Mouse (Mus musculus) midbrain, embryonic 14.5 days (tissue): Measurements from ENCODE around the gene Agfg2. TPM values are rescaled to one million over a fixed set of nuclear protein-coding genes. Genes with fewer than 3 reads are reported as not detected.

Experiments
- ATAC-seq: fragments of 200-750 bp; cut with Nextera tagmentation; 2 replicates; pipeline ENCODE4 v1.8.0; 2017; ENCODE audit warnings: moderate number of reproducible peaks, moderate library complexity; ENCODE audit not compliant: low FRiP score, low TSS enrichment
- DNase-seq: peaks from one replicate; pipeline ENCODE4 v3.0.0-alpha.2; 2015
- H3K27ac ChIP-seq: fragments of 300-500 bp; sonication (generic); replicated peaks from 2 replicates; pipeline ENCODE4 v1.5.1; 2014; ENCODE audit warnings: mild to moderate bottlenecking, low read depth, low read length, moderate library complexity
- H3K27me3 ChIP-seq: fragments of 300-500 bp; sonication (generic); 2 replicates; pipeline ENCODE4 v1.6.1; 2014; ENCODE audit warnings: low read length, control low read depth, mixed read lengths; ENCODE audit not compliant: control insufficient read depth, insufficient read depth
- H3K36me3 ChIP-seq: fragments of 300-500 bp; sonication (generic); 2 replicates; pipeline ENCODE4 v1.6.1; 2014; ENCODE audit warnings: low read length, control low read depth; ENCODE audit not compliant: control insufficient read depth, insufficient read depth
- H3K4me1 ChIP-seq: fragments of 300-500 bp; sonication (generic); 2 replicates; pipeline ENCODE4 v1.6.1; 2014; ENCODE audit warnings: mild to moderate bottlenecking, antibody characterized with exemption, low read length, control low read depth; ENCODE audit not compliant: control insufficient read depth, insufficient read depth
- H3K4me2 ChIP-seq: fragments of 300-500 bp; sonication (generic); 2 replicates; pipeline ENCODE4 v1.6.1; 2014; ENCODE audit warnings: mild to moderate bottlenecking, low read length, moderate library complexity
- H3K4me3 ChIP-seq: fragments of 300-500 bp; sonication (generic); replicated peaks from 2 replicates; pipeline ENCODE4 v1.5.1; 2014; ENCODE audit warnings: low read depth, low read length
- H3K9ac ChIP-seq: fragments of 300-500 bp; sonication (generic); replicated peaks from 2 replicates; pipeline ENCODE4 v1.6.1; 2014; ENCODE audit warnings: mild to moderate bottlenecking, low read length, moderate library complexity
- H3K9me3 ChIP-seq: fragments of 300-500 bp; sonication (generic); 2 replicates; pipeline ENCODE4 v1.6.1; 2016; ENCODE audit warnings: low read length, control low read depth, mixed read lengths; ENCODE audit not compliant: control insufficient read depth
- WGBS: fragments of 180-500 bp; shearing (Covaris S2); extraction: QIAGEN DNeasy Blood & Tissue Kit; methylation state at CpG from one replicate; pipeline ENCODE4 v1.1.7; 2014; 5-methylcytosine and 5-hydroxymethylcytosine counted together
- polyA plus RNA-seq: library from polyadenylated mRNA; unstranded; fragments of >200 nt; fragmentation: Nextera tagmentation; extraction: Ambion mirVana; gene quantifications from 2 replicates; pipeline ENCODE4 v1.2.1, GENCODE M21; 2014

Agfg2 gene
- polyA plus RNA-seq, 1 experiment from 2014 or later = 10.3 TPM

DNA sequence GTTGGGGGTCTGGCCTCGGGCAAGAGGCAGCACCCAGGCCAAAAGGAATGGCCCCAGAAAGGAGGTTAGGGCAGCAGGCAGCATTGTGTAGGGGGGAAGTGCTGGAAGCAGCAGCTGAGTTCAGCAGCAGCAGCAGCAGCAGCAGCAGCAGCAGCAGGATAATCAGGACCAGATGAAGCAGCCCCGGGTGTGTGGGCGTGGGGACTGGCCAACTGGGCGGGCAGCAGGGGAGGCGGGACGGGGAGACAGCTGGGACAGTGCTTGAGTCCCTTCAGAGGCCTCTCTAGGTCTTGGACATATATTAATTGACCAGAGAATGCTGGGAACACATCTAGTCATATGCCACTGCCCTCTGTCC is 73.3 kb downstream of the Agfg2 start:
- no peak overlapping the region; the same call in 1 of the 2 replicates for H3K27ac ChIP-seq
- no peaks in the 10 kb centered on the region for H3K36me3 ChIP-seq
- no peak overlapping the region for H3K4me3 ChIP-seq
- H3K4me2 ChIP-seq = no peak overlapping the region
- H3K4me1 ChIP-seq = peaks cover 19% of the 10 kb centered on the region; the same call in 1 of the 2 replicates
- ATAC-seq = no peak
- DNase-seq = no peak
- peaks cover 13% of the 10 kb centered on the region; the same call in 1 of the 2 replicates for H3K27me3 ChIP-seq
- H3K9me3 ChIP-seq = no peaks in the 10 kb centered on the region
- no peak overlapping the region for H3K9ac ChIP-seq
- 23% methylated on average over 6 of the region's 6 CpGs for WGBS

DNA sequence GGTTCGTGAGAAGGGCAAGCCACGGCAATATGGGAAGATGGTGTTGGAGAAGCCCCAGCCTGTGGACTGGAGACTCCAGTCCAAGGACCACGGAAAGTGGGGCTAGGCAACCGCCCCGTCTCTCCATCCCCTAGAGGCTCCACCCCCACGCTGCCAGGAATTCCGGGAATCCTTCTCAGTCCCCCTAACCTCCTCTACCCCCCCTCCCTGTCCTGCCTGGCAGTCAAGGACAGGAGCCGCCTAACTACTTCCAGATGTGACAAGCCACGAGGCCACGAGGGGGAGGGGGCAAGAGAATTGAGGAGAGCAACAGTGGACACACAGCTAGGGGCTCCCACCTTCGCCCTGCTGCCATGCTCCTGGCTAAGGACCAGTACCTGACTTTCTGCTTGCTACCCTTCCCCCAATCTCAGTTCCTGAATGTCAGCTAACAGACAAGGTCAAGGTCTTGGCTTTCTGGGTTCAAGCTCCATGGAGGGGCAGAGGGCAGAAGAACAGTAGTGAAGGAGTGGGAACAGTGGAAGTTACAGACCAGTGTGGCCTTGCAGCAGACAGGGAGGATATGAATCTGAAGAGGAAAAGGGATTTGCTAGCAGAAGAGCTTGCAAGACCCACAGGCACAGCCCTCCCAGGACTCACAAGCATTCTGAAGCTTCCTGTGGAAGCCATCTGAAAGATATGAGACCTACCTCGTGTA is 73.8 kb downstream of the Agfg2 start:
- H3K9me3 ChIP-seq = no peaks in the 10 kb centered on the region
- no peak for ATAC-seq
- 19% methylated on average over 12 of the region's 12 CpGs for WGBS
- peaks cover 13% of the 10 kb centered on the region; the same call in 1 of the 2 replicates for H3K27me3 ChIP-seq
- H3K27ac ChIP-seq = no peak overlapping the region; the same call in 1 of the 2 replicates
- DNase-seq = peak; percentile 12
- H3K4me2 ChIP-seq = no peak overlapping the region
- no peak overlapping the region for H3K4me3 ChIP-seq
- peaks cover 19% of the 10 kb centered on the region; the same call in 1 of the 2 replicates for H3K4me1 ChIP-seq
- H3K9ac ChIP-seq = no peak overlapping the region
- no peaks in the 10 kb centered on the region for H3K36me3 ChIP-seq

DNA sequence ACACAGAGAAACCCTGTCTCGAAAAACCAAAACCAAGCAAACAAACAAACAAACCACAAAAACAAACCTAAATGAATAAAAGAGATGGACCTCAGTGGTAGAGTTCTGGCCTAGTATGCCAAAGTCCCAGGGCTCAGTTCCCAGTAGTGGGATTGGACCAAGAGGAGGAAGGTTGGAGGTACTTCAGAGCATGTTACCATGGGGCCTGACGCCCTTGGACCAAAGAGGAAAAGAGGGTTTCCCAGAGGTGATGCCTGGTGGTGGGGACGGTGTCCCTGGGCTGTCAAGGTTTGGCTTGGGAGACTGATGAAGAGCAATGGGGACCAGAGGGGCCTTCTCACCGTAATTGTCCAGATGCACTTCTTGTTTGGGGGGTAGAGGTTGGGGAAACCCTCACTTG is 74.5 kb downstream of the Agfg2 start:
- Histone ChIP-seq H3K27ac (no peak overlapping the region), H3K36me3 (no peaks in the 10 kb centered on the region), H3K27me3 (peaks cover 13% of the 10 kb centered on the region; the same call in 1 of the 2 replicates), H3K4me1 (peaks cover 19% of the 10 kb centered on the region; the same call in 1 of the 2 replicates), H3K9me3 (no peaks in the 10 kb centered on the region), H3K9ac (no peak overlapping the region), H3K4me2 (no peak overlapping the region), H3K4me3 (no peak overlapping the region)
- ATAC-seq = no peak
- DNase-seq = no peak
- WGBS = 76% methylated on average over 4 of the region's 4 CpGs

DNA sequence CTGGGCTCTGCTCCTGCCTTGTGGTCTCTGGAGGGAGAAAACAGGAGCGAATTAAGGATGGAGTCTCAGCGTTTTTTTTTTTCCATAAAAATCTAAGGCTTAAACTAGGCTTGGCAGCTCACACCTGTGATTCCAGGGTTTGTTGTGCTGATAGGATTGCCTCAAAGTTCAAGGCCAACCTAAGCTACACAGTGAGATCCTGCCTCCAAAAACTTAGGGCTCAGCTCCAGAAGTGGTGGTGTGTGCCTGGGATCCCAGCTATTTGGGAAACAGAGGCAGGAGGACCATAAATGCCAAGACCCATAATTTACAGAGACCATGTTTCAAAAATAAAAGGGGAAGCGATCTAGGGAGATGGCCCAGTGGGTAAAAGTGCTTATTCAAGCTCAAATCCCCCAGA is 75.2 kb downstream of the Agfg2 start:
- no peak for ATAC-seq
- no peak for DNase-seq
- H3K27me3 ChIP-seq = peaks cover 13% of the 10 kb centered on the region; the same call in 1 of the 2 replicates
- H3K4me2 ChIP-seq = no peak overlapping the region
- H3K27ac ChIP-seq = no peak overlapping the region
- no peak overlapping the region for H3K4me3 ChIP-seq
- H3K9me3 ChIP-seq = no peaks in the 10 kb centered on the region
- H3K9ac ChIP-seq = no peak overlapping the region
- 66% methylated on average over 3 of the region's 3 CpGs for WGBS
- H3K36me3 ChIP-seq = no peaks in the 10 kb centered on the region
- H3K4me1 ChIP-seq = peaks cover 19% of the 10 kb centered on the region; the same call in 1 of the 2 replicates

DNA sequence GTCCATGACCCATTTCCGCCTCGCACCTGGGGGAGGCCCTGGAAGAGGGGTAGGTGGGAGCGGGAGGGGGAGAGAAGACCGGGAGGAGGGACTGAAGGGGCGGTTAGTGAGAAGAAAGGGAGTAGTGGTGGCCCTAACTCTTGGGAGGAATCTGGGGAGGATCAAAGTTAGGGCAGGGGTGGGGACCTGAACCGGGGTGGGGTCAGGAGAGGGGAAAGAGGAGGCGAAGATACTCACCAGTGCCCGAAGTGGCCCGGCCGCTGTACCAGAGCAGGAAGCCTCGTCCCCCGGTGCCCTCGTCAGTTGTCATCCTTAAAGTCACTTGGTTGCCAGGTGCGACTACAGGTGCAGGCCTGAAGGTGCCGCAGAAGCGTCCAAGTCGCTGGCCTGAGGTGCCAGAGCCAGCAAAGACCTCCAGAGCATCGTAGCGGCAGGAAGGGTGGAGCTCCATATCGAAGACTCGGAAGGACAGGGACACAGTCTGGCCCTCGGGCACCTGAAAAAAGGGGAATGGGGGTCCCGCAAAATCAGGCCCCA is 75.8 kb downstream of the Agfg2 start:
- DNase-seq (no peak), ATAC-seq (no peak)
- WGBS = 19% methylated on average over 23 of the region's 23 CpGs

DNA sequence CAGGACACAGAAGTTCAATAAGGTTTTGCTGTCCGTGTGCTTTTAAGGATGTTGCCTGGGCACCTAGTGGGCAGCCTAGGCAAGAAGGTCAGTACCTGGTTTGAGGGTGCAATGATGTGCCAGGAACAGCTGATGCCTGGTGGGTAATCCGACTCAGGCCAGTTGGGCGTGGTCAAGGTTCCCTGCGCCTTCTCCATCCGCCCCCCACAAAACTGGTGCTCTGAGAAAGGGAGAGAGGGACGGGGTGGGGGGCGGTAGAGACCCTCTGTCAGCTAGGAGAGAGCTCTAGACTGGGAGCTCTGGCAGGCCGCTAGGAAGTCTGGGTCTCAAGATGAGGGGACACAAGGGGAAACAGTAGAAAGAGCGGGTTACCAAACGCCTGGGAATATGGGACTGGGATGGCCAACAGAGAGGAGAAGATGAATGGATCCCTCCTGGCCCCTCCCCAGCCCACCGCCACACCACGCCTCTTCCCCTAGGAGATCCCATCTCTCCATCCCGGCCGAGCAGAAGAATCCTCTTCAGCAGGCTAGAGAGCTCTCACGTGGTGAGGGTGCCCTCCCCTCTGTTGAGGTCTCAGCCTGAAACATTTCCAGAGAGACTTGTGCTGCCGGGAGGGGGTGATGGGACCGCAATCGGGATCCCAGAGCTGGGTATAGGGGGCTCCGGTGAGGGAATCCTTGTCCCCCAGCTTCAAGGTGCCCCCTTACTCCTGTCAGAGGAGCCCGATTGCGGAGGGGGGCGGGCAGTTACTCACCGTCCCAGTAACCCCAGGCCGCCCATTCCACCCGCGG is 76.5 kb downstream of the Agfg2 start:
- WGBS = 11% methylated on average over 26 of the region's 26 CpGs
- Histone ChIP-seq H3K9ac (no peak overlapping the region), H3K27me3 (peaks cover 13% of the 10 kb centered on the region; the same call in 1 of the 2 replicates), H3K4me1 (peaks cover 19% of the 10 kb centered on the region; the same call in 1 of the 2 replicates), H3K4me3 (no peak overlapping the region), H3K4me2 (peak overlapping the region; percentile 27), H3K36me3 (no peaks in the 10 kb centered on the region), H3K9me3 (no peaks in the 10 kb centered on the region), H3K27ac (no peak overlapping the region)
- DNase-seq (no peak), ATAC-seq (no peak)

More for the DNA sequence above, 75.8 kb downstream of the Agfg2 start:
- H3K36me3 ChIP-seq = no peaks in the 10 kb centered on the region
- H3K4me2 ChIP-seq = peak overlapping the region; percentile 27
- peaks cover 13% of the 10 kb centered on the region; the same call in 1 of the 2 replicates for H3K27me3 ChIP-seq
- no peaks in the 10 kb centered on the region for H3K9me3 ChIP-seq
- no peak overlapping the region for H3K27ac ChIP-seq
- peaks cover 19% of the 10 kb centered on the region; the same call in 1 of the 2 replicates for H3K4me1 ChIP-seq
- H3K9ac ChIP-seq = no peak overlapping the region
- no peak overlapping the region for H3K4me3 ChIP-seq

DNA sequence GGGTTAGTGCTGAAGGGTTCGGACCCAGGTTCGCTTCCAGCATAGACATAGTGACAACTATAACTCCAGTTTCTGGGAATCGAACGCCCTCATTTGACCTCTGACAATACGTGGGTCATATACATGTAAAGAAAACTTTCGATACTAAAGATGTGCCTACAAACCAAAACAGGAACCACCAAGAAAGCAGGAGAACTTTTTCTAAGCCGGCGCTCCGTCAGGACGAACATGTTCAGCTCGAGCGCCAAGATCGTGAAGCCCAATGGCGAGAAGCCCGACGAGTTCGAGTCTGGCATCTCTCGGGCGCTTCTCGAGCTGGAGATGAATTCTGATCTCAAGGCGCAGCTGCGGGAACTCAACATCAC is 83.2 kb downstream of the Agfg2 start:
- no peak for ATAC-seq
- Histone ChIP-seq H3K4me1 (peaks cover 11% of the 10 kb centered on the region), H3K27ac (no peak overlapping the region), H3K36me3 (peaks cover 10% of the 10 kb centered on the region), H3K9ac (no peak overlapping the region; the same call in 1 of the 2 replicates), H3K4me2 (peak overlapping the region; percentile 55), H3K4me3 (peak overlapping the region; percentile 72), H3K9me3 (no peaks in the 10 kb centered on the region), H3K27me3 (no peaks in the 10 kb centered on the region)
- no peak for DNase-seq
- under 1% methylated on average over 22 of the region's 22 CpGs for WGBS

DNA sequence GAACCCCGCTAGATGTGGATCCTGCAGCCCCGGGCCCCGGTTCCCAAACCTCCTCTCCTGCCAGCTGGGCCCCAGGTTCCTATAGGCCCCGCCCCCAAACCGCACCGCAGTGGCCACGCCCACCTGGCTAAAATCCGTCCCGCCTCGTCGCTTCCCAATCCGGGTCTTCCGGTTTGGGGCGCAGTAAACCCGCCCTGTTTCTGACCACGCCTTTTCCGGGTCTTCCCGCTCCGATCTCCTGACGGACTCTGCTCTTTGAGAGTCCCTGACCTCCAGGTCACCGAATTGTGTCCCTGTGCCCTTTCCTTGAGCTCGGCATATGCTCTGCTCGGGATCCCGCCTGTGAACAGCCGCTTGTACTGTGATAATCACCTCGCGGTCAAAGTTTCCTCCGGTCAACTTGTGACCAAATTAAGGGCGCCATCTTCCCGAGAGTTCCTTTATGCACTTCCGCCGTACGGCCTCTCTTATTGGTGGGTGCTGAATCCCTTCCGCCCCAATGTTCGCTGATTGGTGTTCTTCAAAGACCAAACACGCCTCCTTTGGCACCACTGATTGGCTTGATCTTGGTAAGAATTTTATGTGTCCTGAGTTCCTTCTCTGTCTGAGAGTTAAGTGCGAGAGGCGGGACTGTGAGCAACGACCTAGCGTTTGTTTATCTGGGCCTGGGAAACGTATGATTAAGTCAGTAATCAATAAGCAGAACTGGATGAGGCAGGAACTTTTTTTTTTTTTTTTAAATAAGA is 83.7 kb downstream of the Agfg2 start, which contains the start of gene Mospd3:
Gene Mospd3, minus strand, starts transcription at position 440 of the 746 bp plus-strand sequence.
- Histone ChIP-seq H3K4me3 (peak within 1 kb of the TSS; percentile 72), H3K27ac (peak within 1 kb of the TSS; percentile 63), H3K9me3 (no peaks in the 10 kb centered on the region), H3K36me3 (peaks cover 10% of the 10 kb centered on the region), H3K4me2 (peak within 1 kb of the TSS; percentile 68), H3K9ac (peak within 1 kb of the TSS; percentile 67), H3K4me1 (peaks cover 11% of the 10 kb centered on the region), H3K27me3 (no peaks in the 10 kb centered on the region)
- DNase-seq = peak; percentile 97
- peak; percentile 93 for ATAC-seq
- WGBS = under 1% methylated on average over 41 of the region's 41 CpGs
